Mouse (Mus musculus): ENCODE measurements at regions not wholly inside any gene's neighbourhood (a gene's known extent, or its start where the extent isn't known, plus 50 kb on each side); places are given as distances from the start of the nearest gene placed in this dataset.
A peak's percentile ranks its signal among the peaks of the same experiment; 100 is the strongest.

- peak; percentile 38 for DNase-seq
Observed at GRCm38 (mm10) chr13:38878718-38879669, 81.7 kb downstream of the Slc35b3 start.

DNA sequence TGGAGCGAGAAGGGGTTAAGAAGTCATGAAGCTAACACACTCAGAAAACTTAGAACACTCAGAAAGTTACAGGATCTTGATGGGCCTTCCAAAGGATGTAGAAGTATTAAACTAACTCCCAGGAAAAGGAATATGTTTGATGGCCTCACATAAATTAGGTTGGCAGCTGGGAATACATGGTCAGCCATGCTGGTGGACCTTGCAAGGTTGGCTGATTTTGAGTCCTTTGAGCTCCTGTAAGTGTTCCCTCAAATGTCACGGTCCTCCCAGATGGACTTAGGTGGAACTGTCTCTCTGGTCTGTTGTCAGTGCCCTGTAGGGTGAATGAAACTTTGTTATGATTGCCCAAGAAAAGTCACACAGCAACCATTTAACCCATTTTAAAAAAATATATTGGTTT is 84.8 kb downstream of the Slc35b3 start:
- no peak for DNase-seq

GRCm38 (mm10) chr13:38864002-38864401 is 96.7 kb downstream of the Slc35b3 start:
- no peak for DNase-seq

DNA sequence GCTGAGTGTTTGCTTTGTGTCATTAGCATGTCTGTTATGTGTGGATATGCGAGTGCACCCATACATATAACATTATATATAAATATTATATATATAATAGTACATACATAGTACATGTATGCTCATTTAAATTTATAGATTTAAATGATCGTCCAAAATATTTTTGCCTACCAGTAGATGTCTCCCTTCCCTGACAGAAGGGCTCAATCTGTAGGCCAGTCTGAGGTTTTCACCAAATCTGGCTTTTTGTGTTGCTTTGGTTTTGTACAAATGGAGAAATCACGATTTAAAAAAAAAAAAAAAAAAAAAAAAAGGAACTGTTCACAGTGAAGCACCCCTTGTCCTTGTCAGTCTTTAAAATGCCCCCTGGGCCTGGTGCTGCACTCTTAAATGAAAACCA is 104.9 kb downstream of the Slc35b3 start:
- no peak for DNase-seq

GRCm38 (mm10) chr13:38854986-38855385 is 105.7 kb downstream of the Slc35b3 start:
- DNase-seq: peak; percentile 19

GRCm38 (mm10) chr13:38852868-38853267 is 107.8 kb downstream of the Slc35b3 start:
- DNase-seq: peak; percentile 21

DNA sequence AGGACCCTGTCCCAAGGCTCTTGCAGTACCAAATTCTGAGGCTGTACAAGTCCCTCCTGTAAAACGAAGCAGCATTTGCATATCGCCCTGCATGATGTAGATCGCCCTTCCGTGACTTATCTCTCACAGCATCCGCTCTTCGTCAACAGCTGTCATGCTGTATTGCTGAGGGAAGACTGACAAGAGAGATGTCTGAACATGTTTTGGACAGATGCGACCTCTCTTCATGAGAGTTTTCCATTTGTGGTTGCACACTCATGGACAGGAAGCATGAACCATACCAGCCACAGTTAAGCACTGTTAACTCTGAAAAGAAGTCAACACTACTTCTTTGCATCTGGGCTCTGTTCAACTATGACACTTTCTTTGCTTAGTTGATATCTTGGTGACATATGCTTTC is 108.9 kb downstream of the Slc35b3 start:
- no peak for DNase-seq

- no peak for DNase-seq
Observed at GRCm38 (mm10) chr13:38838231-38838630, 122.4 kb downstream of the Slc35b3 start.

DNA sequence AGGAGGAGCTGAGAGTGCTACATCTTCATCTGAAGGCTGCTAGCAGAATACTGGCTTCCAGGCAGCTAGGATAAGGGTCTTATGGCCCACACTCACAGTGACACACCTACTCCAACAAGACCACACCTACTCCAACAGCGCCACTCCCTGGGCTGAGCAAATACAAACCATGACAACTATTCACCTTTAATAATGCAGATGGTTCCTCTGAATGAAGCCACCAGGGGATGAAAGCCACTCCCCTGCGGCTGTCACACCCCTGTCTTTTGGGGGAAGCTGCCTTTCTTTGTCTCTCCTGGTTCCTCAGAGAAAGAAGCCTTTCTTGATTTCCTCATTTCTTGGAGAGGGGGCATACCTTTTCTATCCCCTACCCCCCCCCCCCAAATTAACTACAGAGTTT is 135.0 kb downstream of the Slc35b3 start:
- DNase-seq: no peak

GRCm38 (mm10) chr13:38819526-38819925 is 141.1 kb downstream of the Slc35b3 start:
- DNase-seq: no peak

DNA sequence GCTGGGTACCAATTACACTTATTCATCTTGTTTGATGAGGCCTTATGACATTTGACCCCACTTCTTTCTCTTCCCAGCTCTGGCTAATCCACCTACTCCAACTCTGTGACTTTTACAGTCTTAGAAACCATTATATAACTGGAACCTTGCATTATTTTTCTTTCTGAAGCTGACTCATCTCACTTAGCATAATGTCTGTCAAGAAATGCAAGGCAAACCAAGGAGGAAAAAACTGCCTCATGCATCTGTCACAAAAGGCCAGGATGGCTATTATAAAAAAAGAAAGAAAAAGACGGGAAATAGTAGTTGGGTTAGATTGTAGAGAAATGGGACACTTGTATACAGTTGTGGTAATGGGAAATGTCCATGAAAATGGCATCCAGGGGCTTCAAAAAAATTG is 141.9 kb downstream of the Slc35b3 start:
- peak; percentile 43 for DNase-seq

DNA sequence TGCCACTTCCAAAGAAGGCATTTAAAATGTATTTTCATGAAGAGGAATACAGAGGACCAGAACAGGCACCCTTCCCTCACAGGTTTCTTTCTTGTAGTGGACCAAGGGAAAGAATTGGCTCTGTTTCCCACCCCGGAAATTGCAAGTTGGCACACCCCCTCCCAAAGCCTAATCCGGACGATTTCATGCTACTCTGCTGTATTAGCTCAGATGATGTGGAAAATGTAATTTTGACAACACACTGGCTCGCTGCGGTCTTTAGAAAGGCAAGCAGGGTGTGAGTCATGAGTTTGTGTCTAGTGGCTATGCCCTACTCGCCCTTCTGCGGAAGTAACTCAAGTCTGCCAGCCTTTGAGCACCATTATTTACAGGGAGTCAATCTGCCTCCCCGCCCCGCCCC is 144.4 kb downstream of the Slc35b3 start:
- no peak for DNase-seq

DNA sequence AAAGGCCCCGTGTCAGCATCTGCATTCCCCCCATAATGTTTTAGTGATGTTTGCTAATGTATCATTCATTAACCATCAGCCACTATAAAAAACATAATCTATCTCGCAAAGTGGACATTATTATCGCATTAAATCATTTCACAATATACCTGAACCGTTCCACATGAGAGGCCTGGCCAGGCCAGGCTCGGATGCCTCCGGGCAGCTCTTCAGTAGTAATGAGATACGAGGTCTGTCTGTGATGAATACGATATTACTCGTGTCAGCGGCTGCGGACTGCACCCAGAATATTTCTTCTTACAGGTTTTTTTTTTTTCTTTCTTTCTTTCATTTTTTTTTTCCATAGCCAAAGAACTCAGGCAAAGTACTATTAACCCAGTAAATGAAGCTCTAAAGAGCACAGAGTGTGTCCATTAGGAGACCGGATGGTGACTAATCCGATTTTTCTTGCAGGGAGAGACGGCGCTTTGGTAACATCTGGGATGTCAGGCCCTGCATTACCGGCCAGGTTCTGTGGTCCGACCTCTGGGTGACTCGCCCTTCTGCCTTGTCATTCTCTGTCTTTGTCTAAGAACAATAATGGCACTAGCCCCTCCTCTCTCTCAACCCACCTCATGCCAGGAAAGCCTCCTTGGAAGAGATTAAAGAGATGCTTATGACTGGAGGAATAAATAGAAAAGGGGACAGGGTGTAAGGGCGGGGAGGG is 145.5 kb downstream of the Slc35b3 start:
- no peak for DNase-seq

DNA sequence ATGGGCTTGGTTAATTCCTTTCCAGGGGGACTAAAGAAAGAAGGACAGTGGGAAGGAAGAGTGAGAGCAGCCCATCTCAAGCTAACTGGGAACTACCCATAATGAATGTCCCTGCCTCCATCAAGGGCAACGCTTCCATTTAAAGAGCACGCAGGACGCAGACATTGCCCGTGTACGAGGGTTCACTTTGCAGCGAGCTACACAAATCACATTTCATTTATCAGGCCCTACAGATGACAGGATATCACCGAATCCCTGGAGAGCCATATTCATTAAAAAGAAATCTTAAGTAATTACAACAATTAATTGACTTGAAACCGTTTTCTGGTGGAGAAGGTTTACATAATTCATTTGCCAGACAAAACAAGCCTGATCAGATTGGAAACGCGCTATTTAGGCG is 139.7 kb upstream of the Eef1e1 start:
- DNase-seq: no peak

DNA sequence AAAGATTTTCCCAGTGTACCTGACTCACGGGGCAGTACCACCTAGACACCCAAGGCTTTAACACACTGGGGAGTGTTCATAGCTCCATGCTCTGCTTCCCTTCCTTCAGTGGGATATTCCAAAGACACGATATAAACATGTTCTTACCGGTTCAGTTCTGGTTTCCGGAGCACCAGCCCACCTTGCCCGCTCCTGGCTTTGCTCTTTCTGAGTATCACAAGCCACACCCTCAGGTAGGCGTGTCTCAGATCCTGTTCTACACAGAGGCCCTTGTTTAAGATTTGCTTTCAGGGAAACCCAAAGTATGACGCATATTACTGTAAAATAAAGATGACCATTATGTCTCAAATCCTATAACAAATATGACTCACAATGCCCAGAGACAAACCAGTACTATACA is 134.6 kb upstream of the Eef1e1 start:
- no peak for DNase-seq

- DNase-seq: no peak
Observed at GRCm38 (mm10) chr13:38780630-38781010, 121.8 kb upstream of the Eef1e1 start.

- no peak for DNase-seq
Observed at GRCm38 (mm10) chr13:38779984-38780629, 121.2 kb upstream of the Eef1e1 start.

GRCm38 (mm10) chr13:38776546-38776945 is 117.7 kb upstream of the Eef1e1 start:
- DNase-seq: no peak

GRCm38 (mm10) chr13:38772996-38773395 is 114.1 kb upstream of the Eef1e1 start:
- no peak for DNase-seq

GRCm38 (mm10) chr13:38766133-38766532 is 107.3 kb upstream of the Eef1e1 start:
- DNase-seq: no peak

- DNase-seq: no peak
Observed at GRCm38 (mm10) chr13:38760261-38760660, 101.4 kb upstream of the Eef1e1 start.

DNA sequence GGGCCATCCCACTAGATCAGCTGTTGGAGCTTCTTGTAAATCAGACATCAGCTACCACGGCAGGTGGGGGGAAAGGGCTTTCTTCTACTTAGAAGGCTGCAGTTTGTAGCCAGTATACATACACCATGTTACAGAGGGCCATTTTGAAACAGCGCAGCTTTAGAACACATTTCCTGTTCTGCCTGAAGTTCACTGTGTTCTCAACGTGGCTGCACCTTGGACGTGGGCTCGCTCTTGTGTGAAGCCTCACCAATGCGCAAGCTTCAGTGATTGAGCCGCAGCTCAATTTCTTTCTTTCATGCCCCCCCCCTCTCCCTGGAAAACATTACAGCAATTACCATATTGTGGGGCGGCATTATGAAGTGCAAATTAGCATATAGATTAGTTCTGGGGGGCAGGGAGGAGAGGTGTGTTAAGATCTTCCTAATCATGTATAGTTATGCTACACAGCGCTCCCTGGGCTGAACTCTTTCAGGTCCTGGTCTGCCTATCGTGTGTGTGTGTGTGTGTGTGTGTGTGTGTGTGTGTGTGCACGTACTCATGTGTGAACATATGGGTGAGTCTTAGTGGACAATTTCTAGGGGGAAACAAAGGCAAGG is 97.9 kb upstream of the Eef1e1 start:
- no peak for DNase-seq

GRCm38 (mm10) chr13:38753722-38754121 is 94.9 kb upstream of the Eef1e1 start:
- DNase-seq: peak; percentile 63
